Mouse (Mus musculus) midbrain, embryonic 14.5 days (tissue): Measurements from ENCODE around the gene Gm20716. TPM values are rescaled to one million over a fixed set of nuclear protein-coding genes. Genes with fewer than 3 reads are reported as not detected.

Source experiments
- ATAC-seq: fragments of 200-750 bp; cut with Nextera tagmentation; 2 replicates; pipeline ENCODE4 v1.8.0; 2017; ENCODE audit warnings: moderate number of reproducible peaks, moderate library complexity; ENCODE audit not compliant: low FRiP score, low TSS enrichment
- DNase-seq: peaks from one replicate; pipeline ENCODE4 v3.0.0-alpha.2; 2015
- H3K27ac ChIP-seq: fragments of 300-500 bp; sonication (generic); replicated peaks from 2 replicates; pipeline ENCODE4 v1.5.1; 2014; ENCODE audit warnings: mild to moderate bottlenecking, low read depth, low read length, moderate library complexity
- H3K27me3 ChIP-seq: fragments of 300-500 bp; sonication (generic); 2 replicates; pipeline ENCODE4 v1.6.1; 2014; ENCODE audit warnings: low read length, control low read depth, mixed read lengths; ENCODE audit not compliant: control insufficient read depth, insufficient read depth
- H3K36me3 ChIP-seq: fragments of 300-500 bp; sonication (generic); 2 replicates; pipeline ENCODE4 v1.6.1; 2014; ENCODE audit warnings: low read length, control low read depth; ENCODE audit not compliant: control insufficient read depth, insufficient read depth
- H3K4me1 ChIP-seq: fragments of 300-500 bp; sonication (generic); 2 replicates; pipeline ENCODE4 v1.6.1; 2014; ENCODE audit warnings: mild to moderate bottlenecking, antibody characterized with exemption, low read length, control low read depth; ENCODE audit not compliant: control insufficient read depth, insufficient read depth
- H3K4me2 ChIP-seq: fragments of 300-500 bp; sonication (generic); 2 replicates; pipeline ENCODE4 v1.6.1; 2014; ENCODE audit warnings: mild to moderate bottlenecking, low read length, moderate library complexity
- H3K4me3 ChIP-seq: fragments of 300-500 bp; sonication (generic); replicated peaks from 2 replicates; pipeline ENCODE4 v1.5.1; 2014; ENCODE audit warnings: low read depth, low read length
- H3K9ac ChIP-seq: fragments of 300-500 bp; sonication (generic); replicated peaks from 2 replicates; pipeline ENCODE4 v1.6.1; 2014; ENCODE audit warnings: mild to moderate bottlenecking, low read length, moderate library complexity
- H3K9me3 ChIP-seq: fragments of 300-500 bp; sonication (generic); 2 replicates; pipeline ENCODE4 v1.6.1; 2016; ENCODE audit warnings: low read length, control low read depth, mixed read lengths; ENCODE audit not compliant: control insufficient read depth
- WGBS: fragments of 180-500 bp; shearing (Covaris S2); extraction: QIAGEN DNeasy Blood & Tissue Kit; methylation state at CpG from one replicate; pipeline ENCODE4 v1.1.7; 2014; 5-methylcytosine and 5-hydroxymethylcytosine counted together
- polyA plus RNA-seq: library from polyadenylated mRNA; unstranded; fragments of >200 nt; fragmentation: Nextera tagmentation; extraction: Ambion mirVana; gene quantifications from 2 replicates; pipeline ENCODE4 v1.2.1, GENCODE M21; 2014

Gm20716 gene
- polyA plus RNA-seq, 1 experiment from 2014 or later = 35.9 TPM

- no peak overlapping the region for H3K27ac ChIP-seq
These were observed 23.7 kb upstream of the Gm20716 start for GRCm38 (mm10) chr2:168253822-168254221.

GRCm38 (mm10) chr2:168252639-168253292 is 22.6 kb upstream of the Gm20716 start:
- Histone ChIP-seq H3K36me3 (no peaks in the 10 kb centered on the region), H3K27ac (no peak overlapping the region), H3K4me3 (no peak overlapping the region), H3K27me3 (no peaks in the 10 kb centered on the region), H3K4me2 (peak overlapping the region; percentile 19; the same call in 1 of the 2 replicates), H3K4me1 (no peaks in the 10 kb centered on the region), H3K9ac (no peak overlapping the region), H3K9me3 (no peaks in the 10 kb centered on the region)
- DNase-seq = peak; percentile 82
- peak; percentile 46; the same call in 1 of the 2 replicates for ATAC-seq
- WGBS = 14% methylated on average over 16 of the region's 16 CpGs

More at GRCm38 (mm10) chr2:168253822-168254221, 23.7 kb upstream of the Gm20716 start:
- no peaks in the 10 kb centered on the region for H3K36me3 ChIP-seq
- ATAC-seq (no peak), DNase-seq (peak; percentile 27)
- no peaks in the 10 kb centered on the region for H3K4me1 ChIP-seq
- H3K27me3 ChIP-seq = no peaks in the 10 kb centered on the region
- H3K9me3 ChIP-seq = no peaks in the 10 kb centered on the region
- no peak overlapping the region for H3K4me2 ChIP-seq
- no peak overlapping the region for H3K4me3 ChIP-seq
- no peak overlapping the region for H3K9ac ChIP-seq
- WGBS = 82% methylated on average over 7 of the region's 7 CpGs

DNA sequence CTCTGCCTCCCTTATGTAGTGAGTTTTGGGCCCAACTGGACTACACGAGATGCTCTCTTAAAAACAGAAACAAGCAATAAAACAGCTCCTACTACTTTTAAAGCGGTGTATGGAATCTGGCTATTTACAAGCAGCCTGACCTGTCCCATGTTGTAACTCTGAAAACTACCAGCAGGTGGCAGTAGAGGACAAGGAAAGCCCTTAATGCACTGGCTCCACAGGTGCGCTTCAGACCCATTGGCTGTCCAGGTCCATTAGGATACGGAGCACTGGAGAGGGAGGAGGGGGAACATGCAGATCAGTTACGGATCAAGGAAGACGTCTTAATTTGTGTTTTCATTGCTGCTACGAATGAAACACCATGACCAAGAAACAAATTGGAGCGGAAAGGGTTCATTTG is 20.1 kb upstream of the Gm20716 start:
- Histone ChIP-seq H3K4me2 (no peak overlapping the region), H3K4me3 (no peak overlapping the region), H3K27me3 (no peaks in the 10 kb centered on the region), H3K4me1 (no peaks in the 10 kb centered on the region), H3K9me3 (no peaks in the 10 kb centered on the region), H3K36me3 (no peaks in the 10 kb centered on the region), H3K27ac (no peak overlapping the region), H3K9ac (no peak overlapping the region)
- ATAC-seq (peak; percentile 64; the same call in 1 of the 2 replicates), DNase-seq (peak; percentile 94)
- 15% methylated on average over 8 of the region's 8 CpGs for whole genome bisulfite sequencing

- no peak overlapping the region for H3K4me2 ChIP-seq
- H3K9me3 ChIP-seq = no peaks in the 10 kb centered on the region
- no peaks in the 10 kb centered on the region for H3K36me3 ChIP-seq
- H3K27ac ChIP-seq = no peak overlapping the region
- H3K9ac ChIP-seq = no peak overlapping the region
- H3K27me3 ChIP-seq = no peaks in the 10 kb centered on the region
- ATAC-seq = no peak
- DNase-seq = peak; percentile 61
- WGBS = 17% methylated on average over 2 of the region's 2 CpGs
- no peak overlapping the region for H3K4me3 ChIP-seq
- no peaks in the 10 kb centered on the region for H3K4me1 ChIP-seq
These were observed 18.7 kb upstream of the Gm20716 start for GRCm38 (mm10) chr2:168248856-168249245.

GRCm38 (mm10) chr2:168248167-168248855 is 18.1 kb upstream of the Gm20716 start:
- ATAC-seq (no peak), DNase-seq (peak; percentile 22)
- H3K4me1 ChIP-seq = no peaks in the 10 kb centered on the region
- H3K9ac ChIP-seq = no peak overlapping the region
- no peaks in the 10 kb centered on the region for H3K36me3 ChIP-seq
- 76% methylated on average over 8 of the region's 8 CpGs for WGBS
- no peak overlapping the region for H3K4me3 ChIP-seq
- no peak overlapping the region for H3K4me2 ChIP-seq
- H3K9me3 ChIP-seq = no peaks in the 10 kb centered on the region
- no peaks in the 10 kb centered on the region for H3K27me3 ChIP-seq
- H3K27ac ChIP-seq = no peak overlapping the region

DNA sequence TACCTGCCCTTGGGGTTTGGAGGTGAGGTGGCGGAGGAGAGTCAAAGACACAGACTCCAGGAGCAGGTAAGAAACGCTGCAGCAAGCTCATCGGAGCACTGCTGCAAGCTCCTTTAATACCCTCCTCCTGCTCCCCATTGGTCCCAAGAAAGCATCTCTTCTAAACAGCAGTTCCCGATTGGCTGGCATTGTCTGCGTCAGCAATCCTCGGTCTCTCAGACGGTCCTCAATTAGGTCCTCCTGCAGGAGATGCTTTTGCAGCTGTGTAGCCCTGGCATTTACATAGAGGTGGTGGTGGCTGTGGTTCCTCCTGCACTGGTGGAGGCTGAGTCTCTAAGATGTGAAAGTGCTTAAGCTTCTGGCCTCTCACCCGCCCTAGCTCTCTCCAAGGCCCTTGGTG is 15.4 kb upstream of the Gm20716 start:
- WGBS = 32% methylated on average over 8 of the region's 8 CpGs
- Histone ChIP-seq H3K4me3 (no peak overlapping the region), H3K27me3 (no peaks in the 10 kb centered on the region), H3K4me2 (no peak overlapping the region), H3K27ac (no peak overlapping the region), H3K4me1 (no peaks in the 10 kb centered on the region), H3K9ac (no peak overlapping the region), H3K9me3 (no peaks in the 10 kb centered on the region), H3K36me3 (no peaks in the 10 kb centered on the region)
- ATAC-seq = no peak
- peak; percentile 16 for DNase-seq

DNA sequence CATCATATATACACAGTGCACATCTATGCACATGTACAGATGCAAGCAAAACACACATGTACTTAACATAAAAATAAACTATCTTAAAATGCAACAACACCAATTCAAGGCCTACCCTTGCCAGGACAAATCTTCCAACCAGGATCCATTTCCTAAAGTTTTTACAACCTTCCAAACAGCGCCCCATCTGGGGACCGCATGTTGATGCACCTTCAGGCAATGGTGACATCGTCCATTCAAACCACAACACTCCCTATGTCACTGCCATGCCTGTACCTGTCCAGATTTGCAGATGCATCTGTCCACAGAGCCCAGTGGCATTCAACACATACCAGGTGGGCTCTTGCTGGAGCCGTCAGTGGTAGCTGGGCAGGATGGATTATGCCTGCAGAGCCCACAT is 13.1 kb upstream of the Gm20716 start:
- no peaks in the 10 kb centered on the region for H3K27me3 ChIP-seq
- H3K9ac ChIP-seq = no peak overlapping the region
- ATAC-seq (no peak), DNase-seq (no peak)
- H3K4me3 ChIP-seq = no peak overlapping the region
- no peaks in the 10 kb centered on the region for H3K36me3 ChIP-seq
- H3K4me2 ChIP-seq = no peak overlapping the region
- H3K4me1 ChIP-seq = no peaks in the 10 kb centered on the region
- no peaks in the 10 kb centered on the region for H3K9me3 ChIP-seq
- H3K27ac ChIP-seq = no peak overlapping the region
- WGBS = 78% methylated on average over 4 of the region's 4 CpGs

DNA sequence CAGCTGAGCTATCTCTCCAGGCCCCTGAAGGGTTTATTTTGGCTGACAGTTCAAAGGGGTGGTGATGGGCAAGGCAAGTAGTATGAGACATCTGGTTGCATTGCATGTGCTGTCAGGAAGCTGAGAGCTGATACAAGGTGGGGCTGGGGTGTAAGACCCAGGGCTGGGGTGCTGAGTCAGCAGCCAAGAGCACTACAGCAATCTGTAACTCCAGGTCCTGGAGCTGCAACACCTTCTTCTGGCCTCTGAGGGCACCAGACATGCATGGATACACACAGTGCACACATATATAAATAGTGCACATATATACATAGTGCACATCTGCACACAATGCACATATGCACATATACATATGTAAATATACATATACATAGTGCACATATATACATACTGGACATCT is 12.7 kb upstream of the Gm20716 start:
- Histone ChIP-seq H3K27me3 (no peaks in the 10 kb centered on the region), H3K36me3 (no peaks in the 10 kb centered on the region), H3K27ac (no peak overlapping the region), H3K4me2 (no peak overlapping the region), H3K9ac (no peak overlapping the region), H3K4me1 (no peaks in the 10 kb centered on the region), H3K9me3 (no peaks in the 10 kb centered on the region), H3K4me3 (no peak overlapping the region)
- DNase-seq = no peak
- ATAC-seq = no peak

DNA sequence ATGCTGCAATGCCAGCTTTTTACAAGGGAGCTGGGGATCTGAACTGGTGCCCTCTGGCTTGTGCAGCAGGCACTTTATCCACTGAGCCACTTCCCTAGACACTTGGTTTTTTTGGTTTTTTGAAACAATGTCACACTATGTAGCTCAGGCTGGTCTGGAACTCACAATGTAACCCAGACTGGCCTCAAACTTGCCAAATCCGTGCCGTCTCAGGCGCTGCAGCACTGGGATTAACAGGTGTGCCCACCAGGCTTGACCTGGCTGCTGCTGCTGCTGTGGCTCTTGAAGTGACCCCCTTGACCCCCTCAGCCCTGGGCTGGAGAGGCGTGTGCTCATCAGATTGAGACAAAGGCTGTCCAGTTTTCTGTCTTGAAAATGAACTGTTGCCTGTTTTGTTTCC is 8.2 kb upstream of the Gm20716 start:
- 88% methylated on average over 4 of the region's 4 CpGs for WGBS
- no peaks in the 10 kb centered on the region for H3K4me1 ChIP-seq
- H3K27ac ChIP-seq = no peak overlapping the region
- H3K4me2 ChIP-seq = no peak overlapping the region
- no peak for DNase-seq
- ATAC-seq = no peak
- peaks cover 6% of the 10 kb centered on the region; the same call in 1 of the 2 replicates for H3K36me3 ChIP-seq
- H3K9me3 ChIP-seq = no peaks in the 10 kb centered on the region
- no peak overlapping the region for H3K9ac ChIP-seq
- H3K27me3 ChIP-seq = no peaks in the 10 kb centered on the region
- H3K4me3 ChIP-seq = no peak overlapping the region
